In the genomic region with DNA sequence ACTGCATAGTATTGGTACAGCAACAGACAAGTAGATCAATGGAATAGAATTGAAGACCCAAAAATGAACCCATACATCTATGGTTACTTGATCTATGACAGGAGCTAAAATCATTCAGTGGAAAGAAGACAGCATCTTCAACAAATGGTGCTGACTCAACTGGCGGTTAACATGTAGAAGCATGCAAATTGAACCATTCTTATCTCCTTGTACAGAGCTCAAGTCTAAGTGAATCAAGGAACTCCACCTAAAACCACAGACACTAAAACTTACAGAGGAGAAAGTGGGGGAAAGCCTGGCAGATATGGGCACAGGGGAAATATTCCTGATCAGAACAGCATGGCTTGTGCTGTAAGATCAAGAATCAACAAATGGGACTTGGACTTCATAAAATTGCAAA, we compare ENCODE assay signal across 22 mouse cellular contexts.
DNase-seq lines count a peak whose midpoint lies in the region; TF ChIP-seq lines count a peak whose summit lies in the region.
"Had no signal": no experiment of that assay in that cellular context is flagged by ENCODE, and none has a peak within 500 bp of the region (broad histone marks: within the 10 kb centered on the region; RNA-seq: fewer than 3 reads in every experiment).

No protein-coding gene starts in this region.

- no peak for TF ChIP-seq CTCF in MEL (IDR thresholded peaks at IDR 0.05 in 2 of 3, conservative IDR thresholded peaks at IDR 0.05 in 1 of 3; ENCODE audit: control insufficient read depth in 1 of 3, insufficient read depth in 1 of 3, low read depth in 2 of 3, low read length in 3 of 3, poor library complexity in 1 of 3, severe bottlenecking in 1 of 3)

- TF ChIP-seq EP300 in MEL (IDR thresholded peaks at IDR 0.05; ENCODE audit: low read depth in 1 of 2, low read length in 2 of 2): peak; percentile 97 to 98

- peaks cover 7 to 18% of the 10 kb centered on the region in 2 experiments for H3K4me1 ChIP-seq in MEL (ENCODE audit: control insufficient read depth in 1 of 2, insufficient read depth in 2 of 2, low read length in 2 of 2)
- H3K4me1 ChIP-seq: embryonic facial prominence, embryonic 10.5 days; embryonic facial prominence, embryonic 12.5 days; forebrain, embryonic 13.5 days; forebrain, embryonic 15.5 days had no signal

- no peak for TF ChIP-seq POLR2A in MEL (IDR thresholded peaks at IDR 0.05; ENCODE audit: control insufficient read depth in 1 of 2, insufficient read depth in 1 of 2, low read depth in 1 of 2, low read length in 2 of 2, poor library complexity in 1 of 2)

- no peaks in the 10 kb centered on the region for H3K79me2 ChIP-seq in MEL (ENCODE audit: control insufficient read depth, insufficient read depth, low read length, poor library complexity)

- TF ChIP-seq RAD21 in MEL (IDR thresholded peaks at IDR 0.05; ENCODE audit: low read depth, low read length): no peak

- H3K27me3 ChIP-seq in MEL (ENCODE audit: control insufficient read depth in 1 of 2, insufficient read depth in 2 of 2, low read length in 2 of 2): no peaks in the 10 kb centered on the region
- H3K27me3 ChIP-seq: CH12.LX; embryonic facial prominence, embryonic 12.5 days; forebrain, embryonic 13.5 days; forebrain, embryonic 15.5 days; Patski had no signal

- H3K4me3 ChIP-seq in MEL (ENCODE audit: control insufficient read depth in 1 of 2, insufficient read depth in 1 of 2, low read depth in 2 of 2, low read length in 2 of 2): no peak overlapping the region
- H3K4me3 ChIP-seq: embryonic facial prominence, embryonic 10.5 days; embryonic facial prominence, embryonic 12.5 days; forebrain, embryonic 13.5 days; forebrain, embryonic 15.5 days had no signal

- peaks cover 0 to 25% of the 10 kb centered on the region in 2 experiments; a peak in 2 of 4 replicates for H3K36me3 ChIP-seq in MEL (ENCODE audit: control insufficient read depth in 1 of 2, insufficient read depth in 2 of 2, low read length in 2 of 2)
- H3K36me3 ChIP-seq: embryonic facial prominence, embryonic 10.5 days; embryonic facial prominence, embryonic 12.5 days; forebrain, embryonic 15.5 days; G1E had no signal

- H3K9me3 ChIP-seq in MEL (replicated peaks; ENCODE audit: insufficient read depth, low read length): no peaks in the 10 kb centered on the region
- H3K9me3 ChIP-seq: embryonic facial prominence, embryonic 10.5 days; embryonic facial prominence, embryonic 12.5 days; forebrain, embryonic 13.5 days; forebrain, embryonic 15.5 days; G1E had no signal

- no peak overlapping the region for H3K9ac ChIP-seq in MEL (ENCODE audit: control insufficient read depth, low read depth, low read length, poor library complexity, severe bottlenecking)
- H3K9ac ChIP-seq: embryonic facial prominence, embryonic 12.5 days; forebrain, embryonic 13.5 days; forebrain, embryonic 15.5 days; forebrain, postnatal 0 days had no signal

- DNase-seq in heart, adult 11 months: peak; percentile 29
- no peak for DNase-seq in heart, postnatal 4 days
- peak; percentile 88 for DNase-seq in MEL (ENCODE audit: low read depth, low spot score)
- peak; percentile 11 for DNase-seq in c-Kit-positive CD71-positive TER-119-negative erythroid progenitor cells, embryonic 14.5 days (ENCODE audit: low read depth)
- DNase-seq in left cerebral cortex, adult 8-10 months (ENCODE audit: low spot score in 2 of 2): no peak
- DNase-seq: adrenal gland, adult 2 months; adrenal gland, postnatal 10 days; adrenal gland, postnatal 25 days; B cell, adult 2 months; cerebellum, adult 11-12 months; cerebellum, adult 2 months; cerebellum, adult 9-10 months; cerebellum, postnatal 10 days; cerebellum, postnatal 25 days; forebrain, postnatal 0 days had no signal

- H3K27ac ChIP-seq in MEL (ENCODE audit: control insufficient read depth, low read depth, low read length): peak overlapping the region; percentile 69
- H3K27ac ChIP-seq: embryonic facial prominence, embryonic 10.5 days; embryonic facial prominence, embryonic 12.5 days; forebrain, embryonic 13.5 days; forebrain, embryonic 15.5 days had no signal

TF ChIP-seq in MEL, 35 proteins besides CTCF, POLR2A, EP300 and RAD21:
- peak; percentile 95 for TF ChIP-seq TCF12 (IDR thresholded peaks at IDR 0.05; ENCODE audit: low read depth, low read length)
- no peak for TF ChIP-seq ELF1 (IDR thresholded peaks at IDR 0.05; ENCODE audit: low read depth, low read length)
- no peak for TF ChIP-seq USF2 (IDR thresholded peaks at IDR 0.05; ENCODE audit: borderline replicate concordance in 1 of 2, insufficient read depth in 1 of 2, low read depth in 1 of 2, low read length in 2 of 2)
- TF ChIP-seq MYB (IDR thresholded peaks at IDR 0.05; ENCODE audit: low read depth, low read length): peak; percentile 84
- TF ChIP-seq GABPA (IDR thresholded peaks at IDR 0.05; ENCODE audit: low read depth, low read length): 0 out of 2 replicates have a peak, but pooled peaks have one; percentile 46
- no peak for TF ChIP-seq TBP (IDR thresholded peaks at IDR 0.05; ENCODE audit: low read depth, low read length)
- TF ChIP-seq TAL1 (IDR thresholded peaks at IDR 0.05; ENCODE audit: low read length): peak; percentile 82
- peak; percentile 76 for TF ChIP-seq MAZ (IDR thresholded peaks at IDR 0.05; ENCODE audit: low read depth, low read length)
- no peak for TF ChIP-seq ZKSCAN1 (IDR thresholded peaks at IDR 0.05; ENCODE audit: low read depth, low read length)
- no peak for TF ChIP-seq ZNF384 (IDR thresholded peaks at IDR 0.05; ENCODE audit: low read depth, low read length)
- no peak for TF ChIP-seq ZMIZ1 (IDR thresholded peaks at IDR 0.05; ENCODE audit: low read depth, low read length)
- TF ChIP-seq GATA1 (IDR thresholded peaks at IDR 0.05; ENCODE audit: low read depth, low read length): peak; percentile 93
- peak; percentile 66; the same call in 1 of the 2 replicates for TF ChIP-seq MAX (IDR thresholded peaks at IDR 0.05; ENCODE audit: low read length)
- no peak for TF ChIP-seq CHD1 (IDR thresholded peaks at IDR 0.05; ENCODE audit: low read depth, low read length)
- TF ChIP-seq SIN3A (IDR thresholded peaks at IDR 0.05; ENCODE audit: low read length): peak; percentile 74
- TF ChIP-seq NELFE (IDR thresholded peaks at IDR 0.05; ENCODE audit: low read depth, low read length): no peak
- TF ChIP-seq BHLHE40 (IDR thresholded peaks at IDR 0.05; ENCODE audit: borderline replicate concordance, low read depth, low read length): peak; percentile 33; the same call in 1 of the 2 replicates
- TF ChIP-seq UBTF (IDR thresholded peaks at IDR 0.05; ENCODE audit: borderline replicate concordance, insufficient read depth, low read depth, low read length): no peak
- peak; percentile 85 for TF ChIP-seq MAFK (IDR thresholded peaks at IDR 0.05; ENCODE audit: borderline replicate concordance, low read depth, low read length)
- TF ChIP-seq NRF1 (IDR thresholded peaks at IDR 0.05; ENCODE audit: insufficient read depth, low read depth, low read length, poor library complexity, severe bottlenecking): no peak
- no peak for TF ChIP-seq ZC3H11A (IDR thresholded peaks at IDR 0.05; ENCODE audit: low read depth, low read length)
- no peak for TF ChIP-seq POLR2AphosphoS2 (IDR thresholded peaks at IDR 0.05; ENCODE audit: low read length)
- peak; percentile 40; the same call in 1 of the 2 replicates for TF ChIP-seq JUND (IDR thresholded peaks at IDR 0.05; ENCODE audit: low read depth, low read length)
- TF ChIP-seq USF1 (IDR thresholded peaks at IDR 0.05; ENCODE audit: low read depth, low read length): no peak
- peak; percentile 70 for TF ChIP-seq MYC (IDR thresholded peaks at IDR 0.05; ENCODE audit: low read depth, low read length)
- peak; percentile 91 for TF ChIP-seq ETS1 (IDR thresholded peaks at IDR 0.05; ENCODE audit: low read depth, low read length)
- TF ChIP-seq E2F4 (IDR thresholded peaks at IDR 0.05; ENCODE audit: borderline replicate concordance, low read depth, low read length): no peak
- no peak for TF ChIP-seq SMC3 (IDR thresholded peaks at IDR 0.05; ENCODE audit: low read depth, low read length)
- peak; percentile 94 for TF ChIP-seq RCOR1 (IDR thresholded peaks at IDR 0.05; ENCODE audit: low read depth, low read length)
- TF ChIP-seq KAT2A (conservative IDR thresholded peaks at IDR 0.05; ENCODE audit: low read depth, low read length): no peak
- TF ChIP-seq CHD2 (IDR thresholded peaks at IDR 0.05; ENCODE audit: low read length): no peak
- TF ChIP-seq POLR2AphosphoS5 (IDR thresholded peaks at IDR 0.05; ENCODE audit: borderline replicate concordance, low read depth, low read length): no peak
- TF ChIP-seq MXI1 (IDR thresholded peaks at IDR 0.05; ENCODE audit: low read depth, low read length): peak; percentile 68
- no peak for TF ChIP-seq MEF2A (IDR thresholded peaks at IDR 0.05; ENCODE audit: extremely low read depth, insufficient replicate concordance, low read depth, low read length, poor library complexity, severe bottlenecking)
- no peak for TF ChIP-seq HCFC1 (IDR thresholded peaks at IDR 0.05; ENCODE audit: low read depth, low read length)

Comparison
In these comparisons a context has a peak if more than half of its experiments do, and no peak if none do; other contexts are left out.
1. DNase-seq: peak in heart, adult 11 months (single experiment), MEL (single experiment) and c-Kit-positive CD71-positive TER-119-negative erythroid progenitor cells, embryonic 14.5 days (single experiment); none in heart, postnatal 4 days (single experiment) and left cerebral cortex, adult 8-10 months (0 of 2).